Mouse (Mus musculus) macrophage (primary cell): Measurements from ENCODE around the gene Cldn3. TPM values are rescaled to one million over a fixed set of nuclear protein-coding genes. Genes with fewer than 3 reads are reported as not detected.
"Not testable (repeated sequence)": the region's sequence is repeated elsewhere in the genome, so short reads cannot be mapped to it uniquely, and the experiment has no call there.

ENCODE experiments used
- H3K27ac ChIP-seq: fragments of 350-480 bp; formaldehyde crosslinking; 2 replicates; pipeline ENCODE4 v1.9.0; 2021
- H3K36me3 ChIP-seq: fragments of 350-480 bp; formaldehyde crosslinking; 2 replicates; pipeline ENCODE4 v1.9.0; 2021; ENCODE audit errors: inconsistent target
- H3K4me3 ChIP-seq: fragments of 350-480 bp; formaldehyde crosslinking; 2 replicates; pipeline ENCODE4 v1.9.0; 2021; ENCODE audit errors: inconsistent target
- H3K79me2 ChIP-seq: fragments of 350-480 bp; formaldehyde crosslinking; 2 replicates; pipeline ENCODE4 v1.9.0; 2021; ENCODE audit errors: inconsistent target
- WGBS: methylation state at CpG from one replicate; pipeline ENCODE4 v1.1.7; 2026; ENCODE audit warnings: inconsistent platforms; ENCODE audit not compliant: missing documents; 5-methylcytosine and 5-hydroxymethylcytosine counted together
- polyA plus RNA-seq: library from polyadenylated mRNA; stranded (reverse); fragments of 250-400 nt; gene quantifications from 3 replicates; pipeline ENCODE4 v1.2.4, GENCODE M21; 2018; ENCODE audit warnings: inconsistent platforms
- total RNA-seq, 78 experiments: library from RNA; depleted of rRNA; stranded (reverse); fragments of 250-400 nt; gene quantifications; 1 replicate in 9 of 78; 2 replicates in 24 of 78; 3 replicates in 43 of 78; 4 replicates in 2 of 78; pipeline ENCODE4 v1.2.4; 2018; ENCODE audit warnings: inconsistent platforms in 56 of 78

The Cldn3 gene
- not detected for total RNA-seq (2018; cell fraction: chromatin; rRNA removed)
- not detected for total RNA-seq (2018; cell fraction: cytosol; rRNA removed)
- total RNA-seq (2018; cell fraction: nucleus; rRNA removed), result not detected
- not detected in 3 replicates for polyA plus RNA-seq

DNA sequence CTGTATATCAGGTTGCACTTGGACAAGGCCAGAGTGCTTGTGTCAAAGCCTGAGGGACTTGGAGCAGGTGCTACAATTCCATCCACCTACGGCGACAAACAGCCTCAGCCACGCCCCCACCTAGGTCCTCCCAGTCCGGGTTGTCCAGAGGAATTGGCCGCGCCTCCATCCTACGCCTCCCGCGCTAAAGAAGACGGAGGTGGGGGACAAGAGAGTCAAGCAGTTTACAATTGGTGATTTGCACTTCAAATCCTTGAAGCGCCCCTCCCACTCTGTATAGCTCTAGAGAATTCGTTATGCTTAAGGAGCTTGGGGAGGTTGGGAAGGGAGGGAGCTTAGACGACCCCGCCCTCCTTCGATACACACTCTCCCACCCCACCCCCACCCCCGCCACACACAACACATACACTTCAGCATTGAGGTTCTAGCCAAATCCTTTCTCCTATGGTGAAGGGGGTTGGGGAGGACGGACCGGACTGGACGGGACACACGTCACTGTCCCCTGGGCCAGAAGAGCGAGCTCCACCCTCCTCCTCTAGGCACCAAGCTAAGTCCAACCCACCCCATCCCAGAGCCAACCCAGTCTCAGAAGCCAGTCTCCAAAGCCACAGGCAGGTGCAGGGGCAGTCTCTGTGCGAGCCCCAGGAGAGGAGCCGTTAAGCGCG, at the start of gene Cldn3:
Cldn3 (plus strand) TSS at position 582 of the 665 bp plus-strand sequence.
- Histone ChIP-seq H3K36me3 (no peaks in the 10 kb centered on the region), H3K4me3 (no peak within 1 kb of the TSS)
- 9% methylated on average over 25 of the region's 25 CpGs for WGBS

DNA sequence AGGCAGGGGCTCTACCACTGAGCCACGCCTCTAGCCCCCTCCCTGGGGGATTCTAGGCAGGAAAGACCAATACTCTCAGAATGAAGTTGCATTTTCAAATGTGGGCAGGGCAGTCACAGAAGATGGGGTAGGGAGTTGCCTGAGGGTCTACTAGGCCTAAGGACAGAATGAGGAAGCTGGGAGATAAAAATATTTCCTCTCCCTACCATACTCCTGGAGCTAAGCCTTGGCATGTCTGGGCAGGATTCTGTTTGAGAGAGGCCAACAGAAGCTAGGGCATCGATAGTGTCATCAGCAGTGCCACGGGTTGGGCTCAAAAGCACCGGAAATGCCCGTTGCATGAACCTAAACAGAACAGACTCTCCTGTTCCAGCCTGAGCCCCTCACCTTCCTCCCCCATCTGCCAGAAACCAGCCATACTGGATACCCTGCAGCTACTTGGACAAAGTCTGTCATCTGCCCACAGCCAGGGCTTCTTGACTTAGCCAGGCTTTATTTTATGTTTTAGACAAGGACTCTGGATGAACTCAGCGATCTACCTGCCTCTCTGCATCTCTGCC, 49.3 kb upstream of the Cldn3 start:
- Histone ChIP-seq H3K27ac (peak overlapping the region; percentile 12; the same call in 1 of the 2 replicates), H3K79me2 (no peaks in the 10 kb centered on the region), H3K36me3 (no peaks in the 10 kb centered on the region), H3K4me3 (no peak overlapping the region)
- 80% methylated on average over 6 of the region's 6 CpGs for WGBS

More for the DNA sequence above, at the start of gene Cldn3:
- H3K79me2 ChIP-seq, result no peaks in the 10 kb centered on the region
- H3K27ac ChIP-seq, result no peak within 1 kb of the TSS

- Histone ChIP-seq H3K27ac (no peak overlapping the region), H3K4me3 (no peak overlapping the region), H3K36me3 (no peaks in the 10 kb centered on the region), H3K79me2 (no peaks in the 10 kb centered on the region)
- 83% methylated on average over 3 of the region's 3 CpGs for WGBS
Observed at GRCm38 (mm10) chr5:134939069-134939468, 46.9 kb upstream of the Cldn3 start.

DNA sequence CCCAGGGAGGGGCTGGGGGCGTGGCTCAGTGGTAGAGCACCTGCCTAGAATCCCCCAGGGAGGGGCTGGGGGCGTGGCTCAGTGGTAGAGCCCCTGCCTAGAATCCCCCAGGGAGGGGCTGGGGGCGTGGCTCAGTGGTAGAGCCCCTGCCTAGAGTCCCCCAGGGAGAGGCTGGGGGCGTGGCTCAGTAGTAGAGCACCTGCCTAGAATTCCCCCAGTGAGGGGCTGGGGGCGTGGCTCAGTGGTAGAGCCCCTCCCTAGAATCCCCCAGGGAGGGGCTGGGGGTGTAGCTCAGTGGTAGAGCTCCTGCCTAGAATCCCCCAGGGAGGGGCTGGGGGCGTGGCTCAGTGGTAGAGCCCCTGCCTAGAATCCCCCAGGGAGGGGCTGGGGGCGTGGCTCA, 46.5 kb upstream of the Cldn3 start:
- not testable (repeated sequence) for H3K79me2 ChIP-seq, H3K4me3 ChIP-seq, H3K36me3 ChIP-seq, H3K27ac ChIP-seq
- 80% methylated on average over 1 of the region's 7 CpGs for WGBS

DNA sequence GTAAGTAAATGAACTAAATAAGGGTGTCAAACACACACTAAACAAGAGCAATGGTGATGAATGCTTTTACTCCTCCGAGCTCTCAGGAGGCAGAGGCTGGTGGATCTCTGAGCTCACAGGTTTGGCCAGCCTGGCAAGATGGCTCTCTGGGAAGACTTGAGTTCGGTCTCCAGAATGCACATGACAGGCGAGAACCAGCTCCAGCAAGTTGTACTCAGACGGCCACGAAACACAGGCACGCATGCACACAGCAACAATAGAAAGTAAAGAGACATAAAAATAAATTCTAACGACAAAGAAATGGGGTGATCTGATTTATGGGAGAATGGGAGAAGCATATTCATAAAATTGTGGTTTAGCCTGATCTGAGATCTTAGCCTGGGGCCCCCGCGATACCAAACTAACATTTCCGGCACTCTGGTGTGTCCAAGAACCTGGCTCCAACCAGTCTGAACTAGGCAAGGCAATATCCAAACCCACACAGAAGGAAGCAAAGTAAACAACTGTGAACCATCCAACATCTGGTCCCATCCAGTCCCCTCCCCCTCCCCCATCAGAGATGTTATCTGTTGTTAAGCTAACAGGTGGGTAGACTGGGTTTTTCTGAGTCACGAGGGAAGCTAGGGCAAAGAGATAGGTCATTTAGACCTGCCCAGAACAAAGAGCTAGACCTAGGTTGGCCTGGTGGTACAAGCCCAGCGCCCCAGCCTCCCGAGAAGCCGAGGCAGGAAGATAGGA, 44.4 kb upstream of the Cldn3 start:
- WGBS, result 75% methylated on average over 14 of the region's 14 CpGs
- Histone ChIP-seq H3K36me3 (no peaks in the 10 kb centered on the region), H3K4me3 (no peak overlapping the region), H3K27ac (no peak overlapping the region), H3K79me2 (no peaks in the 10 kb centered on the region)

DNA sequence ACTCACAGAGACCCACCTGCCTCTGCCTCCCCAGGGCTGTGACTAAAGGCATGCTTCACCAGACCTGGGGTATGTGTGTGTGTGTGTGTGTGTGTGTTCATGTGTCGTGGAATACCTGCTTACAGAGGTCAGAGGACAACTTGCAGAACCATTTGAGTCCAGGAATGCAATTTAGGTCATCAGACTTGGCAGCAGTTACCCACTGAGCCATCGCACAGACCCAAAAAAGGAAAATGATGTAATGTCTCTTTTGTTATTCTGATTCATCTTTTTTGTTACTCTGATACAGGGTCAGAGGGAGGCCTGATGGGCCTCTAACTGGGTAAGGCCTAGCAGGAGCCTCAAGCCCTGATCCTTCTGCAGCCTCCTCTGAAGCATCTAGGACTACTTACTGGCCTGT, 43.3 kb upstream of the Cldn3 start:
- no peak overlapping the region for H3K4me3 ChIP-seq
- no peaks in the 10 kb centered on the region for H3K36me3 ChIP-seq
- WGBS, result 90% methylated on average over 2 of the region's 2 CpGs
- no peaks in the 10 kb centered on the region for H3K79me2 ChIP-seq
- no peak overlapping the region for H3K27ac ChIP-seq

DNA sequence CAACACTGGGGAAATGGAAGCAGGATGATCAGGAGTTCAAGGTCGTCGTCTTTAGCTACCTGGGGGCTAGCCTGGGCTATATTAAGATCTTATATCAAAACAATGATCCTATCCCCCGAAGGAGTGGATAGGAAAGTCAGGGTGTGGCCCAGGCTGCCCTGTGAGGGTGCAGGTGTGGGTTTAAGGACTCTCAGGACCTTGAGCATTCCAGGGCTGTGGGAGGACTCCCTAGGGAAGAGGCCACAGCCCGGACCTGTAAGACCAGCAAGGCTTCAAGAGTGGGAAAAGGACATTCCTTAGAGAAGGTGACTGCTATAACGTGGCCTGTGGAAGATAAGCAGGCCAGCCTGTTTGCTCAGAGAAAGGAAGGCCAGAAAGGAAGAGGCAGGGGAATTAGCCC, 41.8 kb upstream of the Cldn3 start:
- no peak overlapping the region for H3K27ac ChIP-seq
- H3K36me3 ChIP-seq, result no peaks in the 10 kb centered on the region
- no peak overlapping the region for H3K4me3 ChIP-seq
- no peaks in the 10 kb centered on the region for H3K79me2 ChIP-seq
- 85% methylated on average over 5 of the region's 5 CpGs for WGBS

GRCm38 (mm10) chr5:134945266-134945959, 40.6 kb upstream of the Cldn3 start:
- WGBS, result 83% methylated on average over 16 of the region's 19 CpGs
- Histone ChIP-seq H3K4me3 (no peak overlapping the region), H3K27ac (no peak overlapping the region), H3K79me2 (no peaks in the 10 kb centered on the region), H3K36me3 (no peaks in the 10 kb centered on the region)

GRCm38 (mm10) chr5:134946063-134946856, 39.8 kb upstream of the Cldn3 start:
- 86% methylated on average over 41 of the region's 43 CpGs for WGBS
- Histone ChIP-seq H3K27ac (no peak overlapping the region), H3K36me3 (no peaks in the 10 kb centered on the region), H3K4me3 (no peak overlapping the region), H3K79me2 (no peaks in the 10 kb centered on the region)

DNA sequence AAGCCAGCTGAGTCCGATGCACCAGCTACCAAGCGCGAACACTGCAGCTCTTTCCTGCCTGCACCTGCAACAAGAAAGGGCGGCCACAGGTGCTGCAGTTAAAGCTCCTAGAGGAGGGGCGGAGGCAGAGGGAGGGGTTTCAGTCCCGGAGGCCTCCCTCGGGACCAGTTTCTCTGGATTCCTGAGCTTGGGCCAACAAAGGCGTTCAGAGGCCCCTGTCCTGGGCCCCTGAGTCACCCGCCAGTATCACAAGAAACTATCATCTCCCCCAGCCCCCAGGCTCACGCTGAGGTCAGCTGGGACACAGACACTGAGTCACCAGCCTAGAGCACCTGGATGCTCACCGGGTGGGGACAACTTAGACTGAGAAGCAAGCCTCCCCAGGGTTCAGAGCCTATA, 39.2 kb upstream of the Cldn3 start, which contains the start of gene Cldn4:
Cldn4 (minus strand) TSS at position 78 of the 399 bp plus-strand sequence.
- no peaks in the 10 kb centered on the region for H3K79me2 ChIP-seq
- no peak within 1 kb of the TSS for H3K27ac ChIP-seq
- H3K36me3 ChIP-seq, result no peaks in the 10 kb centered on the region
- H3K4me3 ChIP-seq, result no peak within 1 kb of the TSS
- 84% methylated on average over 11 of the region's 11 CpGs for WGBS

DNA sequence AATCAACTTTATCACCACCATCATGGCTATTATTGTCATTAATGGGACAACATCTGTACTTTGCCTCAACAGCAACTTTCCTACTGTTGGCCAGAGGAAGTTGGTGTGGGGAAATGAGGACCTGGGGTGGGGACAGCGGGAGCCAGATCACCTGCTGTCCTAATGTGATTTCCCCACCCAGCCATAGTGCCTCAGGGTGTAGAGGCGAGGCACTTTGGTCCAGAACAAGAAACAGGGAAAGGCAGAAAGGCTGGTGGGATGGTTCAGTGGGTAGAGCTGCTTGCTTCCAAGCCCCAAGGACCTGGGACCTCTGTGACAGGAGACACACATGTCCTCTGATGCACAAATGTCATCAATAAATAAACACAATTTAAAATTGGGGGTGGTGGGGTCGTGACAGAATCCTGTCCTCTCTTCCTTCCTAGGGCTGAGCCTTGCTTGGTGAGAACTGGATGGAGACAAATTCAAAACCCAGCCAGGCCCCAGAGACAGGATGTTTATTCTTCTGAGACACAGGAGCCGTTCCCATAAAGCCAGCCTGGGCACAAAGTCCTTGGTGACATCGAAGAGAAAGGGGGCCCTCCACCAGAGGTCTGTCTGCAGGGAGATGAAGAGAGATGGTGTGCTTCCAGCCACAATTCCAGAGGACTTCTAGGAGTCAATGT, 38.5 kb upstream of the Cldn3 start:
- Histone ChIP-seq H3K27ac (no peak overlapping the region), H3K4me3 (no peak overlapping the region), H3K36me3 (no peaks in the 10 kb centered on the region), H3K79me2 (no peaks in the 10 kb centered on the region)
- WGBS, result 54% methylated on average over 5 of the region's 5 CpGs

- 57% methylated on average over 4 of the region's 4 CpGs for WGBS
- Histone ChIP-seq H3K27ac (no peak overlapping the region), H3K36me3 (no peaks in the 10 kb centered on the region)
Observed at GRCm38 (mm10) chr5:134948085-134948439, 38.0 kb upstream of the Cldn3 start.

DNA sequence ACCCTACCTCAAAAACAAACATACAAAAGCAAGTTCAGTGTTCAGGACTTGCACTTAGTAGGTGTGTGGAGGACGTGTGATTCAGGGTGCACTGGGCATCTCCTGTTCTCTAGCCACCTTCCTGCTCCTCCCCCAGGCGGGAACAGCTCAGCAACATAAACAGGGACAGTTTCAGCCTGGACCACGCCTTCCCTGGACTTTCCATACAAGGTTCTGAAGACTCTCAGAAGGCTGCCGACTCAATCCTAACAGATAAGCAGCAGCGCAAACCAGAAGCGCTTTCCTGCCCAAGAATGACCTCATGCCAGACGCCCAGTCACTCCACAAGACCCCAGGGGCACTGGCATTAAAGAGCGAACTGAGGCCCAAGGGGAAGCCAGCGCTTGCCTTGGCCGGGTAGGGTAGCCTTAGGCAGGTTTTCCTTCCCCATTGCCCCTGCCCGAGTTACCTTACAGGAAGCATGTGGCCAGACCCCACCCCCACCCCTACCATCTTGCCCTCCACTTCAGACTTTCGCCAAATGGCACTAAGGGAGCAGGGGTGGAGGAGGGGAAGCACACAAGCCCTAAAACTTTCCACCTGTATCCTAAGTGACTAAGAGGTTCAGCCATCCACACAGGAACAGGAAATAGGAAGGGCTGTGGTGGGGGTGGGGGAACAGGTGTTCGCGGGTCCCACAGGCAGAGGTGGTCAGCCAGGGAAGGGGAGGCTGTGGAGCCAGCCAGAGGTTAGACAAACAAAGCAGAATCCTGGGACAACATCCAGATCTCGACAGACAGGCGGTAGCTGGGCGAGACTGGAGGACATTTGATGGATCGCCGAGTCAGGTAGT, 34.7 kb upstream of the Cldn3 start:
- H3K79me2 ChIP-seq, result no peaks in the 10 kb centered on the region
- H3K4me3 ChIP-seq, result no peak overlapping the region
- WGBS, result 9% methylated on average over 19 of the region's 19 CpGs

More at GRCm38 (mm10) chr5:134948085-134948439, 38.0 kb upstream of the Cldn3 start:
- Histone ChIP-seq H3K79me2 (no peaks in the 10 kb centered on the region), H3K4me3 (no peak overlapping the region)

More for the DNA sequence above, 34.7 kb upstream of the Cldn3 start:
- Histone ChIP-seq H3K27ac (no peak overlapping the region), H3K36me3 (no peaks in the 10 kb centered on the region)
